Mouse (Mus musculus) MEL (cell line): ENCODE measurements around the gene E330009J07Rik.

ENCODE experiments used
- CTCF ChIP-seq, 3 experiments: IDR thresholded peaks in 2 of 3; conservative IDR thresholded peaks in 1 of 3; 2 replicates each; pipeline ENCODE4 v1.5.1; 2011 to 2012; ENCODE audit warnings: low read length in 3 of 3, low read depth in 2 of 3, mild to moderate bottlenecking in 2 of 3, improper control_type of control experiment in 1 of 3, inconsistent platforms in 1 of 3, mixed read lengths in 1 of 3, moderate library complexity in 1 of 3; ENCODE audit not compliant: control insufficient read depth in 1 of 3, insufficient read depth in 1 of 3, poor library complexity in 1 of 3, severe bottlenecking in 1 of 3
- E2F4 ChIP-seq: IDR thresholded peaks from 2 replicates; pipeline ENCODE4 v1.6.1; 2011; ENCODE audit warnings: low read depth, low read length, improper control_type of control experiment, borderline replicate concordance
- ELF1 ChIP-seq: IDR thresholded peaks from 2 replicates; pipeline ENCODE4 v1.6.1; 2014; ENCODE audit warnings: low read depth, mild to moderate bottlenecking, inconsistent platforms, low read length, improper control_type of control experiment, moderate library complexity
- EP300 ChIP-seq, 2 experiments: IDR thresholded peaks; 2 replicates each; pipeline ENCODE4 v1.6.1; 2011; ENCODE audit warnings: improper control_type of control experiment in 2 of 2, low read length in 2 of 2, low read depth in 1 of 2, mild to moderate bottlenecking in 1 of 2
- KAT2A ChIP-seq: conservative IDR thresholded peaks from 2 replicates; pipeline ENCODE4 v1.6.1; 2012; ENCODE audit warnings: low read depth, low read length, improper control_type of control experiment, inconsistent platforms
- MAX ChIP-seq: IDR thresholded peaks from 2 replicates; pipeline ENCODE4 v1.6.1; 2011; ENCODE audit warnings: low read length, improper control_type of control experiment
- POLR2A ChIP-seq, 2 experiments: IDR thresholded peaks; 2 replicates each; pipeline ENCODE4 v1.6.1; 2011 to 2012; ENCODE audit warnings: low read length in 2 of 2, mild to moderate bottlenecking in 2 of 2, control low read depth in 1 of 2, improper control_type of control experiment in 1 of 2, low read depth in 1 of 2, moderate library complexity in 1 of 2; ENCODE audit not compliant: control insufficient read depth in 1 of 2, insufficient read depth in 1 of 2, poor library complexity in 1 of 2
- POLR2AphosphoS2 ChIP-seq: IDR thresholded peaks from 2 replicates; pipeline ENCODE4 v1.6.1; 2011; ENCODE audit warnings: low read length, improper control_type of control experiment
- RAD21 ChIP-seq: IDR thresholded peaks from 2 replicates; pipeline ENCODE4 v1.6.1; 2011; ENCODE audit warnings: mild to moderate bottlenecking, low read depth, low read length, improper control_type of control experiment
- SIN3A ChIP-seq: IDR thresholded peaks from 2 replicates; pipeline ENCODE4 v1.6.1; 2012; ENCODE audit warnings: low read length, improper control_type of control experiment, inconsistent platforms
- TBP ChIP-seq: IDR thresholded peaks from 2 replicates; pipeline ENCODE4 v1.8.0; 2011; ENCODE audit warnings: low read depth, low read length, improper control_type of control experiment
- USF1 ChIP-seq: IDR thresholded peaks from 2 replicates; pipeline ENCODE4 v1.6.1; 2014; ENCODE audit warnings: low read depth, mild to moderate bottlenecking, inconsistent platforms, low read length, improper control_type of control experiment, moderate library complexity
- ZC3H11A ChIP-seq: IDR thresholded peaks from 2 replicates; pipeline ENCODE4 v1.6.1; 2012; ENCODE audit warnings: low read depth, mild to moderate bottlenecking, inconsistent platforms, low read length, improper control_type of control experiment
- ZNF384 ChIP-seq: IDR thresholded peaks from 2 replicates; pipeline ENCODE4 v1.6.1; 2012; ENCODE audit warnings: low read depth, mild to moderate bottlenecking, inconsistent platforms, low read length, improper control_type of control experiment

GRCm38 (mm10) chr6:40431356-40431755, 4.6 kb downstream of the E330009J07Rik start:
- TF ChIP-seq CTCF (IDR thresholded peaks at IDR 0.05 in 2 of 3, conservative IDR thresholded peaks at IDR 0.05 in 1 of 3; ENCODE audit: control insufficient read depth in 1 of 3, insufficient read depth in 1 of 3, low read depth in 2 of 3, low read length in 3 of 3, poor library complexity in 1 of 3, severe bottlenecking in 1 of 3) (no peak), USF1 (no peak), POLR2AphosphoS2 (no peak), EP300 (IDR thresholded peaks at IDR 0.05; ENCODE audit: low read depth in 1 of 2, low read length in 2 of 2) (no peak), POLR2A (IDR thresholded peaks at IDR 0.05; ENCODE audit: control insufficient read depth in 1 of 2, insufficient read depth in 1 of 2, low read depth in 1 of 2, low read length in 2 of 2, poor library complexity in 1 of 2) (no peak), KAT2A (no peak), MAX (no peak), ELF1 (no peak), E2F4 (no peak), ZC3H11A (no peak), SIN3A (no peak), TBP (no peak), RAD21 (no peak), ZNF384 (no peak)
